Mouse (Mus musculus) right cerebral cortex, adult 2 months (tissue): ENCODE measurements around the gene Arhgap22.

Experiments used
- DNase-seq, 2 experiments: peaks; one replicate each; pipeline ENCODE4 v3.0.0; 2021 to 2022; ENCODE audit warnings: low spot score in 2 of 2

Gene Arhgap22

GRCm38 (mm10) chr14:33366891-33367777, 153.3 kb downstream of the Arhgap22 start:
- no peak for DNase-seq

GRCm38 (mm10) chr14:33369375-33369774, 155.5 kb downstream of the Arhgap22 start:
- DNase-seq = no peak

GRCm38 (mm10) chr14:33370056-33370455, 156.2 kb downstream of the Arhgap22 start:
- no peak for DNase-seq

- DNase-seq = peak; percentile 75 to 77
Measured at GRCm38 (mm10) chr14:33371248-33371647, 157.4 kb downstream of the Arhgap22 start.

GRCm38 (mm10) chr14:33373271-33373670, 159.4 kb downstream of the Arhgap22 start:
- DNase-seq = no peak

- DNase-seq = no peak
Measured at GRCm38 (mm10) chr14:33374089-33374488, 160.3 kb downstream of the Arhgap22 start.

GRCm38 (mm10) chr14:33377211-33377610, 163.4 kb downstream of the Arhgap22 start:
- DNase-seq = no peak

- no peak for DNase-seq
Measured at GRCm38 (mm10) chr14:33378723-33379122, 164.9 kb downstream of the Arhgap22 start.

- no peak for DNase-seq
Measured at GRCm38 (mm10) chr14:33380830-33381457, 167.1 kb downstream of the Arhgap22 start.

GRCm38 (mm10) chr14:33398065-33398860, 184.4 kb downstream of the Arhgap22 start:
- no peak for DNase-seq

GRCm38 (mm10) chr14:33400019-33400418, 186.2 kb downstream of the Arhgap22 start:
- no peak for DNase-seq

- DNase-seq = no peak
Measured at GRCm38 (mm10) chr14:33402331-33402730, 188.5 kb downstream of the Arhgap22 start.

GRCm38 (mm10) chr14:33415746-33416145, 201.9 kb downstream of the Arhgap22 start:
- DNase-seq = no peak

GRCm38 (mm10) chr14:33418311-33418909, 204.6 kb downstream of the Arhgap22 start:
- no peak for DNase-seq
